Mouse (Mus musculus) liver, postnatal 0 days (tissue): ENCODE results near the gene Aldh4a1.

Experiments
- CTCF ChIP-seq: sonication (generic); IDR thresholded peaks from 2 replicates; pipeline ENCODE4 v1.5.1; 2016; ENCODE audit warnings: antibody characterized with exemption, low read depth
- EP300 ChIP-seq: IDR thresholded peaks from 2 replicates; pipeline ENCODE4 v1.6.1; 2016; ENCODE audit warnings: antibody characterized with exemption, low read depth, mild to moderate bottlenecking

DNA sequence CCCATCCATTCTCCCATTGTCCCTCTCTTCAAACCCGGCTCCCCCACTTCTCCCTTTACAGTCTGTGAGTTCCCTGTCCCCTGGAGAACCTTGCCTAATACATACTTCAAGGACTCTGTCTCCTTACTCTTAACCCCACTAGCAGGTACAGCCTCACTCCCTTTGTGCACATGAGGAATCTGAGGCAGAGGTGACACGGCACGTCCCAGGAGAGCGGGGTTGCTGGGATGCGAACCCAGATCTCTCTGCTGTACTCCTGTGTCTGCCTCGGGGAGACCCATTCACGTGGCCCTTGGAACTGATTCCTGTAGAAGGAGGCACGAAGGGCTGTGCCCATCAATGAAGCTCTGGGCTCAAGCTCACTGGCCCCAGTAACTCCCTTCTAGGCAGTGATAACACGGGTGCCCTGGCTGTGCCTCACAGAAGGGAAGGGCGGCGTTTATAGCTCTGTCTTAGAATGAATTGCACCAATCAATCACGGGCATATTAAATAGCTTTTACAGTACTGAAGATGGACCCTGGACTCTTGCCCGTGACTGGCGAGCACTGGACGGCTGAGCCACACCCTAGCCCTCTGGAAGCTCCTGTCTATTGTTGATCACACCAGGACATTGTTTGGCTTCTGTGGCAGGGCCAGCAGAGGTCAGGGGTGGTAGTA lies 27.5 kb downstream of the Aldh4a1 start:
- TF ChIP-seq CTCF = no peak
- no peak for TF ChIP-seq EP300
